Mouse (Mus musculus) G1E-ER4 (cell line): ENCODE measurements around the gene Lman1l. TPM values are rescaled to one million over a fixed set of nuclear protein-coding genes. Genes with fewer than 3 reads are reported as not detected.

ENCODE experiments used
- GATA1 ChIP-seq: IDR thresholded peaks from one replicate; pipeline ENCODE4 v1.8.0; 2012; ENCODE audit warnings: low read length, inconsistent platforms
- polyA plus RNA-seq: library from polyadenylated mRNA; stranded (reverse); fragments of >175 nt; gene quantifications from 2 replicates; pipeline ENCODE4 v1.2.3, GENCODE M21; 2012

Gene Lman1l
- polyA plus RNA-seq, 1 experiment = not detected

DNA sequence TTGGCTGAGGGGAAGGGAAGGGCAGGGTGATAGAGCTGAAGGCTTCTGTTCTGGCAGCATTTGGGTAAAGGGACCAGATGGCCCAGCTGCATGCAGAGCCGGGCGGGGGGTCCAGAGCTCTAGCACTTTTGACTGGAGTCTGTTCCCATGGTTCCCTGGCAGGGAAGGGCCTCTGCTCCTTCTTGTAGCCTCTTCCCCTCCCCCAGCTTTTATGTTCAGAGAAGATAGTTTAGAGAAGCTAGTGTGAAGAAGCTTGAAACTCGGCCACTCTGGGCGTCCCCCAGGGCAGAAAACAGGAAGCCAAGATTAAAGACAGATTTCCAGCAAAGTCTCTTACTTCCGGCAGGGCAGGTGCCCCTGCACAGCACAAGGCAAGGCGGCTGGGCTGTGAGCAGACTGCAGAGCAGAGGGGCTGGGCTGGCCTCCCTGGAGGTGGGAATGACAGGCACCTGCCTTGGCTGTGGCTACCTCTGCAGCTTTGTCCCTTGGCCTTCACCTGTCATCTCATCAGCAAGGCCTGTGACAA lies 30.3 kb upstream of the Lman1l start:
- no peak for TF ChIP-seq GATA1

DNA sequence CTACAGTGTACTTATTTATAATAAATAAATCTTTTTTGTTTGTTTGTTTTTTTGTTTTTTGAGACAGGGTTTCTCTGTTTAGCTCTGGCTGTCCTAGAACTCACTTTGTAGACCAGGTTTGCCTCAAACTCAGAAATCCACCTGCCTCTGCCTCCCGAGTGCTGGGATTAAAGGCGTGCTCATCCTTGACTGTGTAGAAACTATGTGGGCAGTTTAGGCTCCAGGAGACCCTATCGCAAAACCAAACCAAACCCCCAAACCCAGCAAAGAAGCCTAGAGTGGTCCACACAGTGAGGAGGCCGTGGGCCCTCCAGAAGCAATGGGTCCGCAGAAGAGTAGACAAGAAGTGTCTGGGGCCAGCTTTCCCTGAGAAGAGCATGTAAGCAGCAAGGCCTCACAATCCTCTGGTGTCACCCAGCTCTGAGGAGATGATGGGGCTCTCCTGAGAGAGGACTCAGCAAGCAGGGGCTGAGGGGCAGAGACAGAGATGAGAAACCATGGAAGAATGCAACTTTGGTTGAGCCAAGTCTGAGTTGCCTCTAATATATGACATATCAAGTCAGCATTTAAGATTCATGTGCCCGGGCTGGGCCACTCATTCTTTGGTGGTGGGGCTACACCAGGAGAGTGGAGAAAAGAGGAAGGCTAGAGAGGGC lies 29.7 kb upstream of the Lman1l start:
- no peak for TF ChIP-seq GATA1

DNA sequence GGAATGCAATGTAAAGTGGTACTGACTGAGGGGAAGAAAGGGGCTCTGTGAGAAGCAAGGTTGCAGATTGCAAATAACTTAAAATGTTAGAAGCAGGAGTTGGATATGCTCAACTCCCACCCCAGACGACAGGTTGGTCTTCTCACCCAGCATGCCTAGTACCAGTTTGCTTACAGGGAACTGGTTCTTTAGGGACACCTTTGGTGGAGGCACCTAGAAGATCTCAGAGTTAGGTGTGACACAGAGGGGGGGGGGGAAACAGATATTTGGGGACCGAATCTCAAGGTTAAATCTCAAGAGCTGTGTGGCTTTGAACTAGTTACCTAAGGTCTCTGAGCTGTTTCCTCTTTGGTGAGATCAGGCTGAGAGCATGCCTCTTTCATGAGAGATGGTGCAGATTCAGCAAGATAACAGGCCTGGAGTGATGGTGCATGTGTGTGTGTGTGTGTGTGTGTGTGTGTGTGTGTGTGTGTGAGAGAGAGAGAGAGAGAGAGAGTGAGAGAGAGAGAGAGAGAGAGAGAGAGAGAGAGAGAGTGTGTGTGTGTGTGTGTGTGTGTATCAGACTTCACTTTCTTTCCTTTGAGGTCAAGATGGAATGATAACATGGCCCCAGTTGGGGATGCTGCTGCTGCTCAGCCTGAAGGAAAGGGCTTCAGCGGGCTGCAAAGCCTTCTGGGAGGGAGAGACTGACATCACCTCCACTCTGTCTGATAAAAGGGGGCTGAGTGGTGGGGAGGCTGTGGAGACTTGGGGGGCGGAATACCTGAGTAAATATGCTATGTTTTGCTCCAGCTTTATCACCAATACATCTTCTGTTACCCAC lies 26.9 kb upstream of the Lman1l start:
- no peak for TF ChIP-seq GATA1

DNA sequence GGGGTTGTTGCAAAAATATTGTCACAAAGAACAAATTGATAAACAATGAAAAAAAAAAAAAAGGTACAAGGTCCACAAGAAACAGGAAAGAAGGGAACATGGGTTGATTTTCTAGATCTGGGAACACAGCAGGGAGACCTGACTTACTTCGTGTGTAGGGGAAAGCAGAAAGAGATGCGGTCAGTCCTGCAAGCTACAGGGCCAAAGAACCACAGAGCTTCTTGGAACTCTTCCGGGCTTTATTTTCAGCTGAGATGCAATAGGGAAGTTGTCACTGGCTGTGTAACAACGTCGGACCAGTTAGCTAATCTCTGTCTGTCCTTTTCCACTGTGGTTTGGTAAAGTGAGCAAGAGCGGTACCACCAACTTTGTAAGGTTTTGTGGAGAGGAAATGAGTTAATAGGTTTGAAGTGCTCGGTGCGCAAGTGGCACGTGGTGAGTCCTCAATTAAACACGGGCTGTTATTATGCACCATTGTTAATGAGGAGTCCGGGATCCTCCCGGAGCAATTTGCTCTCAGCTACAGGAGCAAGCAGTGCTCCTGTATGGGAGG lies 26.1 kb upstream of the Lman1l start:
- no peak for TF ChIP-seq GATA1

DNA sequence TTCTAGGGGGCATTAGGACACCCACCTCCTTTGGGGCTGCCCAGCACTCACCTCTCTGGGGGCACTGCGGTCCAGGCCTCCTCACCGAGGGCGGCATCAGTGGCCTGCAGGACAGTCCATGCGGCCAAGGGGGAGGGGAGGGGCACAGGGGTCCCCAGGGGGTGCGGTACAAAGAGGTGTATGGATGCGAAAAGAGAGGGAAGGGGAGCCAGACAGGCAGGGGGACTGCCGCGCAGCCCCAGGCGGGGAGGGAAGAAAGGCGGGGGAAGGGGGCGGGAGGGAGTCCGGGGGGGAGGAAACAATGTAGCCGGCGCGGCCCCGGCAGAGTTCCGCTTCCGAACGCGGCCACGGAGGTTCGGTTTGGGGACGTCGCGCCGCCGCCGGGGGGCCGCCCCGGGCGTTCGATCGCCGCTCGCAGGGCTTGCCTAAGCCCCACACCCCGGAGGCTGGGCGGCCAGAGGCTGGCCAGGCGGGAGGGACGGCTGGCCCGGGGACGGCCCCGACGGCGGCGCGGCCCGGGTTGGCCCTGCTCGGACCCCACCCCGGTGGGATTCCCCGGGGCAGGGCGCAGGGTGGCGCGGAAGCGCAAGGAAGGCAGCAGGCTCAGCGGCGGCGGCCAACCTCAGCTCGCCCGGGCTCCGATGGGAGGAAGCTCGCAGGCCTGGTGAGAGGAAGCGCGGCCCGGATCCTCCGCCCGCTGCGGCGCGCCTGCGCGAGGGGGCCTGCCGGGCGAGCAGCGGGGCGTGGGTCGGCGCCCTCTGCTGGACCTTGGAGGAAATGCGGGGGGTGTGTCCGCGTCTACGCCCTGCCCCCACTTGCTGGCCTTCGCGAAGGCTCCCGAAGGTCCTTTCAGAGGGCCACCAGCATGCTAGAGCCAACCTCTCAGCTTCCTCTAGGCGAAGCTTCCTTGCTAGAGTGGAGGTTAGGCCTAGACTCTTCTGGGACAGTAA lies 24.6 kb upstream of the Lman1l start:
- no peak for TF ChIP-seq GATA1

DNA sequence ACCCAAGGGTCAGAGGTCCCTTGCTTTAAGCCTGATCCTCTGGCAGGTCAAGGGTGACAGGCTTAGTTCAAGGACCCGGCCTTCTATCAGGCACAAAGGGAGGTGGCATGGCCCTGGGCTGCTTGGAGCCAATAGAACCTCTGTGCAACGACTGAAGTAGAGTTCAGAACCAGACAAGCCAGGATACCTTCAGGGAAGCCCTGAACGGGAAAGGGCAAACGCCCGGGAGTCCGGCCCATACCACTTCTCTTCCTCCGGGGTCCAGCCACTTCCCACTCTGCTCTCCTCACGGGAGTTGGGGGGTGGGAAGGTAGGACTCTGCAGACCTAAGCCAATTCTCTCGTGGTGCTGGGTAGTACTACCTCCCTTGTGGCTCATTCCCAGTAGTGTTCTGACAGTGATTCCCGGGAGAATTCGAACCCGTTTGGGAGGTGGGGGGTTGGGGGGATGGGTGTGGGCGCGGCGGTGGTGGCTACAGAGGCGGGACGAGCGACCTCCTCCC lies 23.9 kb upstream of the Lman1l start:
- TF ChIP-seq GATA1 = no peak

DNA sequence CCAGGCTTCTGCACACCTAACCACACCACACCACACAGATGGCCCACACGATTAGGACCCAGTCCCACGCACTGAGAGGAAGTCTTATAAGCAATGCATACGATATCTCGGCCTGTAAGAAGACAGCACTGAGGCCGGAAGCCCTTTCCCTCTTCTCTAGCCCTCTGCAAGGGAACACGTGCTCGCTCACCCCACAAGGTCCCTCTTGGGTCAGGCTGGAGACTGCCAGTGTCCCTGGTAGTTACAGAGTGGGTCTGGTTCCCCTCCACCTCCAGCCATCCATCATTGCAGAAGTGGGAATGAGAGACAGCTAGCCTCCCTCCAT lies 23.2 kb upstream of the Lman1l start:
- peak; percentile 87 for TF ChIP-seq GATA1

DNA sequence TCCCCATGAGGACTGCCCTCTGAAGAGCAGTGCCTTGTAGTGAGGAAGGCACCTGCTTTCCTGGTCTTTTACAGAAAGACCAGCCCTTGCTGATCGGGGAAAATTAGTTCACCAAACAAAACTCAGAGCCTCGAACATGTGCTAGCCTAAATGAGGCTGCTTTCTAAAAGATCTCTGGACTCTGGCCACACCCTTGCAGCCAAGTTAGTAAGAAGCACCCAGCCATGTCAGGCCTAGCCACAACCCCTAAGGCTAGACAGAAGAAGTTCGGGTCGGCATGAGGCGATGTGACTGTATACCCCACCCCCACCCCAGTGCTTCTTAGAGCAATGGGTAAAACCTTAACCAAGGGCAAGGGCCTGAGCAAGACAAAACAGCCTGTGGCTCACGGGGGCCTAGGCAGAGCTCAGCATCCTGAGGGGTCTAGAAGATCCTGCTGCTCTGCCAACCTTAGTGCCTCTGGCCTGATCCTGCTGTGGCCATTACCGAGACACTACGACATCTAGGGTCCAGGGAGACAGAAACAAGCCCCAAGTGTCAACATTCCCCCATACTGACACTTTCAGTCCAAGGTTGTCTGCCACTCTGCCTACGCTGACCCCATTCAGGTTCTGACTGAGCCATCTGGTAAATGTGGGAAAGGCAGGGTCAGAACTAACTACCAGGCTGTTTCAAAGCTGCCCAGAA lies 22.7 kb upstream of the Lman1l start:
- TF ChIP-seq GATA1 = no peak

DNA sequence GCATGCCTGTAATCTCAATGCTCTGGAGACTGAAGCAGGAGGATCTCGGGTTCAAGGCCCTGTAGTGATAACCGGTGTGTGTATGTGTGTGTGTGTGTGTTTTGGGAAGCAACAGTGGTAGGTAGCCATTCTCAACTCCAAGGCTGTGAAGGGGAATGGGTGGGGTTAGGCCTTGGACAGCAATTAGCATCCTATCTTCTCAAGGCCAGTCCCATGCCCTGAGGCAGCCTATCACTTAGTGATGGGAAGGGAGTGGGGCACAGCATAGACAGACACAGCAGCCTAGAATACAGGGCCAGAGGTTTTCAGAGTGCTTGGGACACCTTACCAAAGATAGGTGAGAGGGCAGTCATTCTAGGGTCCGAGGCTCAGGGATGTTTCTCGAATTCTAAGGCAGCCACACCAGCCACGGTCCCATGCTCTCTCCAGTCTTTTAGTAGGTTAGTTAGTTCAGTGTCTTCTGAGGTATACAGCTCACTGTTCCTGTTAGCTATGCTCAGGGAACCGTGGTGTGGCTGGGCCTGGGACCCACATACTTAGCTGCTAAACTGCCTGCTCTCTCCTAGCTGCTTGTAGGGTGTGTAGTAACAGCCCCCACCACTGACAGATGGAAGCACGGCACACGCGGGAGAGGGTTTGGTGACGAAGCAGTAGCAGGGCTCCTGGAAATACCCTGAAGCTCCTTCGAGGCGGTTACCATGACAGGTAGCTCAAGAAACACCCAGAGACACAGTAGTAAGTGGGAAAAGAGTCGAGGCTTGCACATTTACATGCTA lies 21.4 kb upstream of the Lman1l start:
- TF ChIP-seq GATA1 = no peak

DNA sequence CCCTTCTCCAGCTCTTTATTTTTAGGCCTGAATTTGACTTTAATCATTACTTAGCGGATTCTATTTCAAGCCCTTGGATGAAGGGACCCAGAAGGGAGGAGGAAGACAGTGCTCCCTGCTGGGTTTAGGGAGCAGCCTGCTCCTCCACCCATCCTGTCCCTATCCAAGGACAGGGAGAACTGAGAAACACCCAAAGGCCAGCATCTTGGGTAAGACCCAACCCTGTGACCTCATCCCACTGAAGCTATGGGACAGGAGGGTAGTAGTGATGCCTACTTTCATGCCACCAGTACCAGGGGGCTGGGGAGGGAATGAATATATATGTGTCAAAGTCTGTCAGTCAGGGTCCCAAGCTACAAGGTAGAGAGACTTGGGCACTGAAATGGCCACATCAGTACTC lies 20.4 kb upstream of the Lman1l start:
- no peak for TF ChIP-seq GATA1

DNA sequence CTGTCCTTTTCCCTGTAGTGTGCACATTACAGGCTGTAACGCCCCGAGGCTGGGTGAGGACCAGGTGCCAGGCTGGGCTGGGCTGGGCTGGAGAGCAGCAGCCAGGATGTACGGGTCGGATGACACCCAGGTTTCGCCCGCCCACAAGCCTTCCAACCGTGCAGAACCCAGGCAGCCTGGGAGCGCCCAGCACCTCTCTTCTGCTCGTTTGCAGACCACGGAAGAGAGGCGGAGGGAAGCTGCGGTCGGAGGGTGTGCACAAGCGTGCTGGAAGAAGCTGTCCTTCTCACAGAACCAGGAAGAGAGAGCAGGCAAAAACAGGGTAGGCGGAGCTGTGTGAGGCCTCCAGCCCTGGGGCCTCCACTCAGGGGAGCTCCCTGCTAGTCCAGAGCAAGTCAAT lies 19.8 kb upstream of the Lman1l start:
- TF ChIP-seq GATA1 = no peak

DNA sequence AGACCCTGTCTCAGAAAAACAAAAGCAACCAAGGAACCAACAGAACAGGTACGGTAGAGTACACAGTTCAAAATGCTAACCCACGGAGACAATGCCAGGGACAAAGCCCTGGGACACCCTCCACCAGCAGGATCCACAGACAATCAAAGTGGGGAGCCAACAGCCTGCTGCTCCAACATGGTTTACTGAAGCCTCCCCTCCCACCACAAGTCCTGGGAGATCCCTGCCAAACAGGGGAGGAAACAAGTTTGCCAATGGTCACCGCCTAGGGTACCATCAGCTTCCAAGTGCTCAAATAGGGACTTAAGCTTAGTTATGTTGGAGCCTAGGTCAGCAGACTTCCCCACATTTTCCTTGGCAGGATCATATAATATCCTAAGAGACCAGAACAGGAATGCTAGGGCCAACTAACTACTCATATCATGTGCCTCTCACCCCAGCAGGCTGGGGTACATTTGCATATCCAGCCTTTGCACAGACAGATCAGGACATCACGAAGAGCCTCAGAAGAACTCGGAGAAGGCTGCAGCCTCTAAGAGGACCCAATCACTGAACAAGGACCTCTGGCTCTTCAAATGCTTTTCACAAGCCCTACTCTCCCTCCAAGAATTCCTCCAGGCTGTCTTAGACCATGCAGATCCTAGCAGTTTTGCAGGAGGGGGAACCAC lies 19.2 kb upstream of the Lman1l start:
- no peak for TF ChIP-seq GATA1

DNA sequence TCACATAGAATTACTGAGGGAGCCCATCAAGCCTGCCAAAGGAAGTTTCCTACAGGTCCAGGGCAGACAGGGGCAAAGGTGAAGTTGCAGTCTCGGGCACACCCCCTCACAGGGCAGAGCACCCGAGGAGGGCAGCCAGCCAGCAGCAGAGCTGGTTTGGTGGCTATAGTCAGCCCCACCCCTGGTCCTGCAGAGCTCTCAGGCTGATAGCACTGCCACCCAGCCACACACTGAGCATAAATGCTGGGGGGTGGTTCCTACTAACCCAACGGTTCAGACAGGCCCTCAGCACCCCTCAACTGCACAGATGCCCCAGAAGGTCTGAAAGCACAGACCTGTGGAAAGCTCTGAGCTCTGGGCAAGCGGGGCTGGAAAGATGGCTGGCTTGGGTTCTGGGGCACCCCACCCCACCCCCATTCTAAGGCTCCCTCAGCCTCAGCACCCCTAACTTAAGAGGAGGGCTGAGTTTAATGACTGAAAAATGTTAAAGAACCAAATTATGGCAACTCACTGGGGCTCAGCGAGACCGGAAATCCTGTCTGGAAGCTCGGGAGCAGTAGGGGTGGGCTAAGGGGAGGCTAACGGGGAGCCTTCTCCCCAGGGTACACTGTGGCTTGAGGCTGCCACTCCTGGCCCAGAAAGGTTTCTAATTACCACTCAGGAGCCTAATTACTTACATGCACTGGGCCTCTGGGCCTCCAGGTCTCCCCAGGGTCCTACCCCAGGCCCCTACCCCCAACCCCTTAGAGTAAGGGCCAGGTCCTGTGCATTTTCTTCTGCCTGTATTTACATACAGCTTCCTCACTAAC lies 18.3 kb upstream of the Lman1l start:
- no peak for TF ChIP-seq GATA1
